Mouse (Mus musculus) heart, postnatal 36 days (tissue): ENCODE measurements around the gene Aptx. TPM values are rescaled to one million over a fixed set of nuclear protein-coding genes. Genes with fewer than 3 reads are reported as not detected.

Experiments
- DNase-seq, 2 experiments: peaks; one replicate each; pipeline ENCODE4 v3.0.0; 2021 to 2022
- intact Hi-C: fragments of 180-260 bp; cut with DNase I; formaldehyde crosslinking; loops from one replicate; pipeline ENCODE4 v1.15.1; 2025
- microRNA-seq, 2 experiments: library from miRNA; unstranded; fragments of <30 nt; microRNA quantifications; one replicate each; pipeline ENCODE4 v1.2.0; 2021; ENCODE audit warnings: borderline number of aligned reads in 2 of 2
- total RNA-seq, 2 experiments: library from RNA; stranded (reverse); gene quantifications; 2 replicates each; pipeline ENCODE4 v1.2.3; 2021

Aptx gene
- total RNA-seq, 2 experiments from 2014 or later: 14.2 to 15.8 TPM

- intact Hi-C loops: no loop called here
- DNase-seq: no peak
Observed at GRCm38 (mm10) chr4:40677132-40677531, 25.9 kb downstream of the Aptx start.

- intact Hi-C loops: no loop called here
- DNase-seq: no peak
Observed at GRCm38 (mm10) chr4:40676338-40676737, 26.7 kb downstream of the Aptx start.

GRCm38 (mm10) chr4:40673526-40673925 lies 29.5 kb downstream of the Aptx start:
- DNase-seq: no peak
- intact Hi-C loops: no loop called here

- DNase-seq: no peak
- intact Hi-C loops: no loop called here
Observed at GRCm38 (mm10) chr4:40666237-40667012, 36.6 kb downstream of the Aptx start.

GRCm38 (mm10) chr4:40651055-40651454 lies 51.9 kb downstream of the Aptx start:
- intact Hi-C loops: no loop called here
- no peak for DNase-seq

GRCm38 (mm10) chr4:40649111-40649510 lies 53.9 kb downstream of the Aptx start:
- intact Hi-C loops: no loop called here
- DNase-seq: no peak

GRCm38 (mm10) chr4:40643567-40643966 lies 59.4 kb downstream of the Aptx start:
- intact Hi-C loops: no loop called here
- DNase-seq: peak in 1 of 2 experiments; percentile 4

GRCm38 (mm10) chr4:40640991-40641390 lies 62.0 kb downstream of the Aptx start:
- DNase-seq: no peak
- intact Hi-C loops: no loop called here

Small RNA genes within 50 kb of the gene (microRNA-seq; reads per million reads assigned to microRNA genes)
- 0 reads per million in 2 experiments for gene Mir207

Other genes starting within 250 kb of the Aptx start
- not detected for gene Tmem215, start 231.0 kb downstream of the Aptx start, total RNA-seq
- 10 to 100 TPM; 78.1 to 79.8 TPM for gene Dnaja1, start 19.0 kb upstream of the Aptx start, total RNA-seq
- 10 to 100 TPM; 30.9 to 33.5 TPM for gene Smu1, start 54.7 kb upstream of the Aptx start, total RNA-seq
- gene B4galt1, start 150.8 kb upstream of the Aptx start, total RNA-seq: 10 to 100 TPM; 62.1 to 69.1 TPM
- not detected for gene Spink4, start 216.9 kb upstream of the Aptx start, total RNA-seq
- 100 to 1,000 TPM; 260 to 269 TPM for gene Bag1, start 245.1 kb upstream of the Aptx start, total RNA-seq
- 10 to 100 TPM; 39.2 to 40.1 TPM for gene Chmp5, start 245.2 kb upstream of the Aptx start, total RNA-seq